Mouse (Mus musculus) adrenal gland, adult 8-10 months (tissue): ENCODE data around the gene Camp. TPM values are rescaled to one million over a fixed set of nuclear protein-coding genes. Genes with fewer than 3 reads are reported as not detected.
"Not testable (repeated sequence)": the region's sequence is repeated elsewhere in the genome, so short reads cannot be mapped to it uniquely, and the experiment has no call there.

Experiments used
- DNase-seq: peaks from one replicate; pipeline ENCODE4 v3.0.0; 2022
- microRNA-seq, 2 experiments: library from miRNA; unstranded; fragments of <30 nt; microRNA quantifications; one replicate each; pipeline ENCODE4 v1.2.0; 2022
- total RNA-seq, 4 experiments: library from RNA; stranded (reverse); gene quantifications; 2 replicates each; pipeline ENCODE4 v1.2.4; 2022

The Camp gene
- total RNA-seq, 4 experiments from 2014 or later: not detected

DNA sequence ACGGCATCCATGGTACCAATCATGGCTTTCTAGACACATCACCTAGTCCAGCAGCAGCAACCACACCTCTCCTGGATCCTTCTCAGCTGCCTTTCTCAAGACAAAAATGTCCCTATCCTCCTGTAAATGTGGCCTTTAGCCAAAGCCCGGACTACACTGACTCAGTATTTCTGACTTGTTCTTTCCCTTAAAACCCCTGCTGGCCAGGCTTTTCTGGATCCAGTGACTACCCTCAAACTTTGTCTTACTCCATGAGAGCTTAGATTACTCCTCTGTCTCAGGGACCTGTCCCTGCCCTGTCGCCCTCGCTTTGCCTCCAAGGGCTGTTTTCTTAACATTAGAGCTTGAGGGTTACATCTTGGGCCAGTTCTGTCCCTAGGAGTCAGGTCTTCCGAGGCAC, 682 bp upstream of the Camp start:
- no peak for DNase-seq

DNA sequence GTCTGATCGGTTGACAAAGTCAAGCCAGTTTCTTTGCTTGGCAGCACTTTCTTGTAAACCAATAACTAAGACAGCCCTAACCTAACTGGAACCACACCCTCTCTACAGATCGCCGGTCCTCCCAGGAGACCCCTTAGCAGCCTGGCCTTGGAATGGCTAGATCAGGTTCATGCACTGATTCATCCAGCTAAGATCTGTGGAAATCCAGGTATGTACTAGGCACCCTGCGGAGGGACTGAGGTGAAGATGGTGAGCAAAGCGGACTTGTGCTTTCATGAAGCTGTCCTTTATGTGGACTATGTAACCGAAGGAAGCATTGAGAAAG, 16.4 kb downstream of the Camp start:
- DNase-seq: no peak

DNA sequence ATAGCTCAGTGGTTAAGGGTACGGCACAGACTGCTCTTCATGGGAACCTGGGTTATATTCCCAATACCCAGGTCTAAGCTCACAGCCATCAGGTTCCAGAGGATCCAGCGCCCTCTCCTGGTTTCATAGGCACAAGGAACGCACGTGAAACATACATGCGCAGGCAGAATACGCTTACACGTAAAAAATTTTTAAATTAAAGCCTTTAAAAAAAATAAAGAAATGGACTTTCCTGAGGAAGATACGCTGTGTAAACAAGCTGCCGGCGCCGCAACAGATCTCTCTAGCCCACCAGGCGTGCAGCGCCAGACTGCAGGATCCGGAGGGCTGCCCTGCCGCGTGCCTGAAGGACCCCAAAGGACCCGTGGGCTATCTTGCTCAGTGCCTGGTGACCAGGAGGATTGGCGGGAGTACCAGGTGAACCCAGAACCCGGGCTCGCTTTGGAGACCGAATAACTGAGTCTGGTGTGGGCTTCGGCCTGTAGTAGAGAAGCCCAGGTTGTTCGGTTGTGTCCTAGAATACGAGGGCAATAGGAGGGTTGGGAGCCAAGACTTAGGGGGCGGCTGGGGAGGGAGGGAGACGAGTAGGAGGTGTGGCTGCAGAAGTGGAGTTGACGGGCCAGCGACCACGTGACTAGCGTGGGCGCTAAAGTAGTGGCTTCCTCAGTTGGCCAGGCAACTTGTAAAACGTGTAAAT, 16.9 kb downstream of the Camp start, which contains the start of gene Nme6:
Gene Nme6, plus strand, starts transcription at position 359 of the 697 bp plus-strand sequence.
- peak; percentile 64 for DNase-seq

DNA sequence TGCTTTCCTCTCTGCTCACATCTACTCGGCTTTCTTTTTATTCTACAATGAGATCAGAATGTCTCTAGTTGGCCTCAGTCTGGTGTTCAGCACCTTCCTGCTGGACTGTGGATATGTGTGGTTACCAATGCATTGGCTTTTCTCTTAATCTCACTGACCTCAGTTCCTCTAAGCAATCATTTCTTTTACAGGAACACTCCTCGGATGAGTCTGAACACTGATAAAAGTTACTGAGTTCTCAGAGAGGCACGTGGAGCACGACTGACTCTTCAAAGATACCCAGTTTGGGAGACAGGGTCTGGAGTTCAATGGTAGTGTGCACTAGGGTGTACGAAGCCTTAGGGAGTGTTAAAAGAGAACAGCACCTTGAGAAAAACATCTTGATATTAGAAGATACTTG, 23.2 kb downstream of the Camp start:
- no peak for DNase-seq

DNA sequence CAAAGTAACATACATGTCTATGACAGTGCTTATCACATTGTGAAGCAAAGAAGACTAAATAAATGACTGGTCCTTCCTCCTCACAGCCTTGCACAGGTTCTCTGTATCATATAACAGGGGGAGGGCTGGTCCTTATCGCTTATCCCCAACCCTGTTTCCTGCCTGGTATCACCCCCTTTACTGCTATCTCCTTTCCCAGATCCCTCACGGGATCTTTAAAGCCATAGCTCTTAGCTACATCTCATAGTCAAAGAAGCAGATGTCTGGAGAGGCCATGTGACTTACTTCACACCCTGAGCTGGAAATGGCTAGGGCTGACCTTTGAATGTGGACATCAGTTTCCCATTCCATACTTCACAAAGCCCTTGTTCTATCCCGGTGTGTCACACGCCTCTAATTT, 23.7 kb downstream of the Camp start:
- no peak for DNase-seq

DNA sequence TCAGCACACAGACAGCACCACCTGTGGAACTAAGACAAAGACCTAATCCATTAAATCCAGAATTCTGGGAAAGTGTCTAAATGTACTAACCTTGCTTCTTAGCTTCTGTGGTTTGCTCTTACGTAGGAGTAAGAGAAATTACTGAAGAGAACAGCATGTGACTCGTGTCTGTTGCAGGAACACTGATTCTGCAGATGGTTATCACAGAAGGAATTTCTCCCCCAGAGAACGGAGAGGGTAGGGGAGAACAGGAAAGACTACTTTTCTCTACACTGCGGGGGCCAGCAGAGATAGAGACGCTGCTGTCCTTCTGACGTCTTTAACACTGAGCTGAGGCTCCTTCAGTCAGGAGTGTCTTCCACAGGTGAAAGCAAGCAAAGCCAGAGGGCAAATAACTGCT, 33.1 kb downstream of the Camp start:
- no peak for DNase-seq

DNA sequence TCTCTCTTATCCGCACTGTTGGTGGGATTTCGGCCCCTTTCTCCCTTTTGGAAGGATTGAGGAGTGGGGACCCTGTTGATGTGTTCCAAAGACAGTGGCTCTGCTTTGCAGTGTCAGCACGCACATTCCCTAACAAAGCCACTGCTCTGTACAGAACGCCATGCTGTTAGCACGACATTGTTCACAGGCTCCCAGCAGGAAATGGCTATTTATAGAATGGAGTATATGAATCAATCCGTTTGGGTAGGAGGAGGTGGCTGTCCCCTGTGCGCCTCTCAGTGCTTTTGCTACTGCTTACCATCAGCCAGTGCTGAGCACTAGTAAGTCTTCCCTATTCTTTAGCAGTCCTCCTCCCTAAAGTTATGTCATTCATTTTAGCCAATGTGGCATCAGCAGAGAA, 36.0 kb downstream of the Camp start:
- DNase-seq: no peak

DNA sequence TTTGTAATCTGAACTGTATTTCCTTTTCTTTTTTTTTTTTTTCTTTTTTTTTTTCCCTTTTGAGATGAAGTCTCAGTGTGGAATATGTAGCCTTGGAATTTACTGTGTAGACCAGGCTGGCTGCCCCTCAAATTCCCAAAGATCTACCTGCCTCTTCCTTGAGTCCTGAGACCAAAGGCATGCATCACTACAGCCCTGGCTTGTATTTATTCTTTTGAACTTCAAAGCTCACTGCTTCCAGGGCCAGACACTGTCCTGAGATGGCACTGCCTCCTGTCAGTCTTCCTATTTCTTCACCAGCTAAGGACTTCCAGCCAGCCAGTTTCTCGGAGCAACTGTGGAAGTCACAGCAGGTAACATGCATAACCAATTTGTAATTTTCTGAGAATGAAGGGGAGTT, 37.4 kb downstream of the Camp start, which contains the start of gene Spink8:
Gene Spink8, plus strand, starts transcription at position 301 of the 400 bp plus-strand sequence.
- no peak for DNase-seq

DNA sequence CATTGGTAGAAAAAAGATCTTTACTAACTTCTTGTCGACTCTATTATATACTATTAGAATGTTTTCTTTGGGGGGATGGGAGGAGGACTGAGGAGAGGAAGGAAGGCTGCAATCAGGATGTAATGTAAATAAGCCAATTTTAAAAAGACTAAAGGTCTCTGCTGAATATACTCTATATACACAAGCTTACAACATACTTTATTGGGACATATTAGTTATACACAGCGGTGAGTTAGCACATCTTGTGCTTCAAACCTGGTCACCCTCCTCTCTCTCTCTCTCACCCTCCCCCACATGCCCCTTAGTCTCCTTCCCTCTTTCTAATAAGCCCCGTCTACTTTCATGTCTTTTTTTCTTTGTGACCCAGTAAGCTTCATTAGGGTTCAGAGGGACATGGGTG, 41.5 kb downstream of the Camp start:
- no peak for DNase-seq

DNA sequence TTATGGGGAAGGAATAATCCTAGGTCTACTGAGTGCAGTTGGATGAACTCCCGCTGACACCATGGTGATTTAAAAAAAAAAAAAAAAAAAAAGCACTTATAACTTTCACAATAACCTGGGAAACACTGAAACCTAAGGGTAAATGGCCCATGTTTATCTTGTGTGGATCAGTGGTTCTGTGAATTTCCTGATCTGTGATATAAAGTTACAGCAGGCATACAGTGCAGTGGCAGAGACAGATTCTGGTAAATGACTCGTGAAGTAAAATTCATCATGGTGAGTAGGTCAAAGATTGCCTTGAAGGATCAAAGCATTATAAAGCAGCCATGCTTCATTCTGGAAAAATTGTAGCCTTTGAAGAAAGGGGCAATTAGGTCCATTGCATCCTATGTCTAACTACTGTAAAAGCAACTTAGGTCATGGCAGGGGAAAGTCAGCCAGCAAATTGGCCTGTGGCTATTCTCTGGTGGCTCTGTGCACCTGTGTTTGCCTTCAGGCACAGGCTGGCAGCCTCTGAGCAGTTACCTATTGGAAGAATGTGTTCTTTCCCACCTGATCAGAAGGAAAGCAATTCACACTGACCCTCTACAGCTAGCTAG, 42.6 kb downstream of the Camp start:
- DNase-seq: no peak

DNA sequence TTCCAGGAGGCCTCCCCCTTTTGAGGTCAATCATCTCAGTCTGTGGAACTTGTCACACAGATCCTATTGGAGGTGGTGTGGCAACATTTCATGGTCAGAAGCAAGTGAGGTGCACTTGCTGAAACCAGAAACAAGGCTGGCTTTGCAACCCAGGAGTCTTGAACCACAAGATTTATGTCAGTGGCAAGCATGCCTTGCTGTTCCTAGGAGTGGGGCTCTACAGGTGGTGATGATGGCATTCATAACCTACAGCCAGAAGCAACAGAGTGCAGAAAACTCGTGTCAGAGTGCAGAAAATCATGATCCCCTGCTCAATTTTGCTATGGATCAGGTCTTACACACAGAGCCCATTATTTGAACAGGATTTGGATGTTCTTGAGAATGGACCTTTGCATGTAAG, 43.2 kb downstream of the Camp start:
- no peak for DNase-seq

DNA sequence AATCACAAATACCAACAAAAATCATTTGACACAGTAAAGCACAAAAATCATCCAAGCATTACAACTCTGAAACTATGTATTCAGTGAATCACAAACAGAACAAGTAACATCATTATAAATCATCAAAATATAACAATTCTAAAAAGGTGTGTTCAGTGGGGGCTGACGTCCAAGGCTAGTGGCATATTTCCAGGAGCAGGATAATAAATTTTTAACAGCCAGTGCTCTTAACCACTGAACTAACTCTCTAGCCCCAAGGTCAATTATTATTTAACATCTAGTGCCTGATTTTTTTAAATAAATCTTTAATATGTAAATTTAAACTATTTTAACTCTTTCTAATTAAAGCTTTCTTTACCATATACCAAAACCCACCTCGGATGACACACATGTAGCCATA, 43.8 kb downstream of the Camp start:
- not testable (repeated sequence) for DNase-seq

DNA sequence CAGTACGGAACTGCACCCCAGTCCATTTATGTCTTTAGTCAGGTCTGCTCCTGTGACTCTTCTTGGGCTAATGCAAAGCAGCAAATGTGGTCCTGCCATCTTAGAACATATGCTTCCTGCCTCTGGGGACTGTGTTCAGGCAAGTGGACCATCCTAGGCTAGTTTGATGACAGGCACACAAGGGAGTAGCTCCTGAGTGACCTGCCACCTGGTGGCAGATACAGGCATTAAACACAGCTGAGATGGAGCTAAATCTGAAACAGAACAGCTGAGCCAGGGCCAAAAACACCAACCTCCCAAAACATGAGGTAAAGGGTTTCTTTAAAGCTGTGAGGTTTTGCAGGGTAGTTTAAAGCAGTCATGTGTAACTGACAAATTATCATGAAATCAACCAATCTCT, 51.4 kb downstream of the Camp start:
- DNase-seq: peak; percentile 26

Small RNA genes within 50 kb of the gene (microRNA-seq; reads per million reads assigned to microRNA genes)
- 0 reads per million in 2 experiments for gene Mir7089

Other genes with a start within 250 kb of the Camp start
- gene Fbxw24, start 223.6 kb downstream of the Camp start, total RNA-seq: not detected
- gene Fbxw25, start 185.0 kb downstream of the Camp start, total RNA-seq: not detected
- gene Fbxw18, start 146.9 kb downstream of the Camp start, total RNA-seq: not detected
- not detected for gene Fbxw26, start 103.5 kb downstream of the Camp start, total RNA-seq
- not detected for gene Fbxw27, start 58.9 kb downstream of the Camp start, total RNA-seq
- gene Spink8, start 37.3 kb downstream of the Camp start, total RNA-seq: 10 to 100 TPM; 14.6 to 31.7 (median 27.6) TPM
- gene Nme6, start 16.9 kb downstream of the Camp start, total RNA-seq: 10 to 100 TPM; 14.9 to 25.2 (median 22.7) TPM
- gene Cdc25a, start 26.0 kb upstream of the Camp start, total RNA-seq: 10 to 100 TPM; 10.5 to 14.5 (median 10.8) TPM
- 100 to 1,000 TPM in 2 of 4 experiments, 10 to 100 TPM in 2; 75.9 to 139 (median 108) TPM for gene Map4, start 81.8 kb upstream of the Camp start, total RNA-seq